Mouse (Mus musculus) spleen, adult 2 months (tissue): ENCODE data around the gene Gm10271. TPM values are rescaled to one million over a fixed set of nuclear protein-coding genes. Genes with fewer than 3 reads are reported as not detected.

Experiments used
- DNase-seq, 2 experiments: peaks; one replicate each; pipeline versions ENCODE4 v3.0.0 to v3.0.0-alpha.2; 2012 to 2021; ENCODE audit warnings: low spot score in 2 of 2, low read depth in 1 of 2
- H3K27ac ChIP-seq: fragments of 200-500 bp; 2 replicates; pipeline ENCODE4 v1.5.1; 2012; ENCODE audit warnings: low read length, inconsistent platforms; ENCODE audit not compliant: insufficient read depth
- H3K27me3 ChIP-seq: fragments of 200-500 bp; 2 replicates; pipeline ENCODE4 v1.6.1; 2012; ENCODE audit warnings: mild to moderate bottlenecking, moderate library complexity, low read length, inconsistent platforms; ENCODE audit not compliant: control insufficient read depth, insufficient read depth
- H3K36me3 ChIP-seq: fragments of 200-500 bp; 2 replicates; pipeline ENCODE4 v1.6.1; 2012; ENCODE audit warnings: mild to moderate bottlenecking, low read length, inconsistent platforms; ENCODE audit not compliant: control insufficient read depth, insufficient read depth
- H3K4me1 ChIP-seq: fragments of 200-500 bp; 2 replicates; pipeline ENCODE4 v1.6.1; 2011; ENCODE audit warnings: inconsistent platforms; ENCODE audit not compliant: control insufficient read depth, insufficient read depth, insufficient read length
- H3K4me3 ChIP-seq: fragments of 200-500 bp; 2 replicates; pipeline ENCODE4 v1.5.1; 2011; ENCODE audit warnings: mild to moderate bottlenecking, inconsistent platforms; ENCODE audit not compliant: insufficient read depth, insufficient read length; ENCODE audit errors: extremely low read depth
- CTCF ChIP-seq: fragments of 200-500 bp; IDR thresholded peaks from 2 replicates; pipeline ENCODE4 v1.5.1; 2011; ENCODE audit warnings: mild to moderate bottlenecking, inconsistent platforms; ENCODE audit not compliant: insufficient read depth, insufficient read length, insufficient replicate concordance; ENCODE audit errors: extremely low read depth
- POLR2A ChIP-seq: fragments of 200-500 bp; IDR thresholded peaks from 2 replicates; pipeline ENCODE4 v1.6.1; 2011; ENCODE audit warnings: low read depth, low read length, inconsistent platforms
- WGBS: fragments of 180-500 bp; shearing (Covaris S2); methylation state at CpG from one replicate; pipeline ENCODE4 v1.1.7; 2018; 5-methylcytosine and 5-hydroxymethylcytosine counted together
- polyA plus RNA-seq: library from polyadenylated mRNA; depleted of rRNA; stranded (reverse); fragments of >200 nt; gene quantifications from 2 replicates; pipeline ENCODE4 v1.2.3, GENCODE M21; 2012

Gm10271 gene
- polyA plus RNA-seq, 1 experiment: not detected

GRCm38 (mm10) chr10:117005707-117006464 is 33.5 kb upstream of the Gm10271 start:
- WGBS: 67% methylated on average over 12 of the region's 12 CpGs
- Histone ChIP-seq H3K4me3 (no peak overlapping the region), H3K27me3 (no peaks in the 10 kb centered on the region), H3K4me1 (no peaks in the 10 kb centered on the region), H3K36me3 (no peaks in the 10 kb centered on the region), H3K27ac (no peak overlapping the region)
- TF ChIP-seq CTCF: no peak
- TF ChIP-seq POLR2A: no peak
- no peak for DNase-seq

GRCm38 (mm10) chr10:117004695-117005094 is 32.3 kb upstream of the Gm10271 start:
- Histone ChIP-seq H3K27ac (no peak overlapping the region), H3K4me3 (no peak overlapping the region), H3K36me3 (no peaks in the 10 kb centered on the region), H3K27me3 (no peaks in the 10 kb centered on the region), H3K4me1 (no peaks in the 10 kb centered on the region)
- 89% methylated on average over 5 of the region's 5 CpGs for WGBS
- TF ChIP-seq POLR2A: no peak
- no peak for TF ChIP-seq CTCF
- DNase-seq: no peak

GRCm38 (mm10) chr10:117000975-117001374 is 28.6 kb upstream of the Gm10271 start:
- Histone ChIP-seq H3K27me3 (no peaks in the 10 kb centered on the region), H3K27ac (no peak overlapping the region), H3K4me3 (no peak overlapping the region), H3K4me1 (no peaks in the 10 kb centered on the region), H3K36me3 (no peaks in the 10 kb centered on the region)
- WGBS: 83% methylated on average over 12 of the region's 12 CpGs
- no peak for DNase-seq
- TF ChIP-seq POLR2A: no peak
- no peak for TF ChIP-seq CTCF

- 91% methylated on average over 17 of the region's 17 CpGs for WGBS
- Histone ChIP-seq H3K27me3 (no peaks in the 10 kb centered on the region), H3K36me3 (no peaks in the 10 kb centered on the region), H3K27ac (no peak overlapping the region), H3K4me1 (no peaks in the 10 kb centered on the region), H3K4me3 (no peak overlapping the region)
- DNase-seq: no peak
- TF ChIP-seq POLR2A (no peak), CTCF (no peak)
Measured at GRCm38 (mm10) chr10:116998716-116999455, 26.5 kb upstream of the Gm10271 start.

- H3K4me1 ChIP-seq: no peaks in the 10 kb centered on the region
- no peaks in the 10 kb centered on the region for H3K27me3 ChIP-seq
- no peaks in the 10 kb centered on the region for H3K36me3 ChIP-seq
- TF ChIP-seq POLR2A (no peak), CTCF (no peak)
- no peak overlapping the region for H3K4me3 ChIP-seq
- DNase-seq: no peak
- no peak overlapping the region for H3K27ac ChIP-seq
- 30% methylated on average over 6 of the region's 6 CpGs for WGBS
Measured at GRCm38 (mm10) chr10:116996236-116996600, 23.8 kb upstream of the Gm10271 start.

GRCm38 (mm10) chr10:116995584-116996235 is 23.3 kb upstream of the Gm10271 start:
- 58% methylated on average over 6 of the region's 6 CpGs for WGBS
- Histone ChIP-seq H3K27ac (no peak overlapping the region), H3K4me1 (no peaks in the 10 kb centered on the region), H3K4me3 (no peak overlapping the region), H3K36me3 (no peaks in the 10 kb centered on the region), H3K27me3 (no peaks in the 10 kb centered on the region)
- TF ChIP-seq POLR2A: no peak
- no peak for TF ChIP-seq CTCF
- no peak for DNase-seq

- no peaks in the 10 kb centered on the region for H3K4me1 ChIP-seq
- no peaks in the 10 kb centered on the region for H3K27me3 ChIP-seq
- H3K27ac ChIP-seq: no peak overlapping the region
- H3K36me3 ChIP-seq: no peaks in the 10 kb centered on the region
- no peak overlapping the region for H3K4me3 ChIP-seq
- TF ChIP-seq POLR2A (no peak), CTCF (no peak)
- WGBS: 90% methylated on average over 5 of the region's 5 CpGs
- DNase-seq: no peak
Measured at GRCm38 (mm10) chr10:116995162-116995561, 22.8 kb upstream of the Gm10271 start.
